Mouse (Mus musculus) pancreas, adult 10 weeks (tissue): ENCODE measurements around the gene Ntrk1. TPM values are rescaled to one million over a fixed set of nuclear protein-coding genes. Genes with fewer than 3 reads are reported as not detected.

Experiments used
- polyA plus RNA-seq: library from polyadenylated mRNA; stranded (reverse); fragments of 350-450 nt; fragmentation: Illumina TruSeq; extraction: RNeasy Lipid Tissue Mini Kit (QIAGEN cat#74804); gene quantifications from one replicate; pipeline ENCODE4 v1.2.3, GENCODE M21; 2015; ENCODE audit warnings: low read depth, low replicate concordance; ENCODE audit not compliant: insufficient read depth

Gene Ntrk1
- polyA plus RNA-seq, result 0.41 TPM

GRCm38 (mm10) chr3:87794922-87795325 lies at the start of gene Ntrk1:
Gene Ntrk1, minus strand, starts transcription at chr3:87795162.

GRCm38 (mm10) chr3:87824206-87824605 lies 29.2 kb upstream of the Ntrk1 start, which contains the start of gene Pear1:
Gene Pear1, minus strand, starts transcription at chr3:87824306.

GRCm38 (mm10) chr3:87796736-87797334 lies 1.9 kb upstream of the Ntrk1 start, which contains the start of gene Insrr:
Gene Insrr, plus strand, starts transcription at chr3:87796951.

GRCm38 (mm10) chr3:87748431-87748830 lies 46.5 kb downstream of the Ntrk1 start, which contains the start of gene Lrrc71:
Gene Lrrc71, minus strand, starts transcription at chr3:87748625.

Other genes starting within 250 kb of the Ntrk1 start
- 6.2 TPM for gene Arhgef11, start 177.6 kb downstream of the Ntrk1 start, polyA plus RNA-seq
- 0.92 TPM for gene Lrrc71, start 46.5 kb downstream of the Ntrk1 start, polyA plus RNA-seq
- 12.8 TPM for gene Insrr, start 1.8 kb upstream of the Ntrk1 start, polyA plus RNA-seq
- gene Pear1, start 29.1 kb upstream of the Ntrk1 start, polyA plus RNA-seq, result 12.9 TPM
- 0.26 TPM for gene Sh2d2a, start 51.6 kb upstream of the Ntrk1 start, polyA plus RNA-seq
- gene Prcc, start 90.4 kb upstream of the Ntrk1 start, polyA plus RNA-seq, result 10.5 TPM
- gene Hdgf, start 111.2 kb upstream of the Ntrk1 start, polyA plus RNA-seq, result 35.1 TPM
- gene Mrpl24, start 124.3 kb upstream of the Ntrk1 start, polyA plus RNA-seq, result 61.7 TPM
- gene Isg20l2, start 135.2 kb upstream of the Ntrk1 start, polyA plus RNA-seq, result 4.6 TPM
- gene Rrnad1, start 135.6 kb upstream of the Ntrk1 start, polyA plus RNA-seq, result 8.9 TPM
- gene Crabp2, start 153.5 kb upstream of the Ntrk1 start, polyA plus RNA-seq, result not detected
- gene Nes, start 175.9 kb upstream of the Ntrk1 start, polyA plus RNA-seq, result 7.2 TPM
- gene Bcan, start 205.1 kb upstream of the Ntrk1 start, polyA plus RNA-seq, result not detected
- not detected for gene Hapln2, start 232.4 kb upstream of the Ntrk1 start, polyA plus RNA-seq
- gene Gpatch4, start 247.9 kb upstream of the Ntrk1 start, polyA plus RNA-seq, result 6.5 TPM